Mouse (Mus musculus) embryonic facial prominence, embryonic 13.5 days (tissue): ENCODE measurements at regions not wholly inside any gene's neighbourhood (a gene's known extent, or its start where the extent isn't known, plus 50 kb on each side); places are given as distances from the start of the nearest gene placed in this dataset.

Source experiments
- ATAC-seq: fragments of 200-750 bp; cut with Nextera tagmentation; 2 replicates; pipeline ENCODE4 v1.8.0; 2017; ENCODE audit warnings: low read depth; ENCODE audit not compliant: insufficient number of reproducible peaks, insufficient read depth, low FRiP score, low TSS enrichment
- H3K27ac ChIP-seq: fragments of 300-500 bp; sonication (generic); 2 replicates; pipeline ENCODE4 v1.5.1; 2015; ENCODE audit warnings: moderate library complexity, mild to moderate bottlenecking, inconsistent platforms
- H3K27me3 ChIP-seq: fragments of 300-500 bp; sonication (generic); 2 replicates; pipeline ENCODE4 v1.6.1; 2015; ENCODE audit warnings: mild to moderate bottlenecking, inconsistent platforms
- H3K36me3 ChIP-seq: fragments of 300-500 bp; sonication (generic); 2 replicates; pipeline ENCODE4 v1.6.1; 2015; ENCODE audit warnings: mild to moderate bottlenecking, inconsistent platforms
- H3K4me1 ChIP-seq: fragments of 300-500 bp; sonication (generic); 2 replicates; pipeline ENCODE4 v1.6.1; 2015; ENCODE audit warnings: inconsistent platforms
- H3K4me2 ChIP-seq: fragments of 300-500 bp; sonication (generic); 2 replicates; pipeline ENCODE4 v1.6.1; 2015; ENCODE audit warnings: moderate library complexity, mild to moderate bottlenecking, inconsistent platforms
- H3K4me3 ChIP-seq: fragments of 300-500 bp; sonication (generic); 2 replicates; pipeline ENCODE4 v1.5.1; 2015; ENCODE audit warnings: mild to moderate bottlenecking, inconsistent platforms
- H3K9ac ChIP-seq: fragments of 300-500 bp; sonication (generic); 2 replicates; pipeline ENCODE4 v1.6.1; 2015; ENCODE audit warnings: mild to moderate bottlenecking, inconsistent platforms
- H3K9me3 ChIP-seq: fragments of 300-500 bp; sonication (generic); 2 replicates; pipeline ENCODE4 v1.6.1; 2016; ENCODE audit warnings: inconsistent platforms
- WGBS: fragments of 180-500 bp; shearing (Covaris S2); methylation state at CpG from one replicate; pipeline ENCODE4 v1.1.7; 2015; ENCODE audit warnings: mixed read lengths; 5-methylcytosine and 5-hydroxymethylcytosine counted together

GRCm38 (mm10) chr1:76246181-76246796 is 700.2 kb downstream of the Slc4a3 start:
- H3K27ac ChIP-seq, result no peak overlapping the region
- no peaks in the 10 kb centered on the region for H3K27me3 ChIP-seq
- WGBS, result 24% methylated on average over 8 of the region's 8 CpGs
- no peak overlapping the region for H3K4me3 ChIP-seq
- H3K4me2 ChIP-seq, result no peak overlapping the region
- peaks cover 18% of the 10 kb centered on the region for H3K4me1 ChIP-seq
- ATAC-seq, result no peak
- H3K9me3 ChIP-seq, result no peaks in the 10 kb centered on the region
- H3K36me3 ChIP-seq, result no peaks in the 10 kb centered on the region
- H3K9ac ChIP-seq, result no peak overlapping the region

GRCm38 (mm10) chr1:76247126-76247525 is 701.1 kb downstream of the Slc4a3 start:
- H3K27me3 ChIP-seq, result no peaks in the 10 kb centered on the region
- H3K36me3 ChIP-seq, result no peaks in the 10 kb centered on the region
- H3K9me3 ChIP-seq, result no peaks in the 10 kb centered on the region
- 27% methylated on average over 8 of the region's 8 CpGs for WGBS
- no peak for ATAC-seq
- H3K4me3 ChIP-seq, result no peak overlapping the region
- no peak overlapping the region for H3K4me2 ChIP-seq
- no peak overlapping the region for H3K27ac ChIP-seq
- no peak overlapping the region for H3K9ac ChIP-seq
- H3K4me1 ChIP-seq, result peaks cover 18% of the 10 kb centered on the region

- Histone ChIP-seq H3K9me3 (no peaks in the 10 kb centered on the region), H3K27me3 (no peaks in the 10 kb centered on the region), H3K9ac (no peak overlapping the region), H3K4me1 (no peaks in the 10 kb centered on the region; the same call in 1 of the 2 replicates), H3K4me3 (no peak overlapping the region), H3K4me2 (no peak overlapping the region), H3K27ac (no peak overlapping the region), H3K36me3 (no peaks in the 10 kb centered on the region)
- no peak for ATAC-seq
- 35% methylated on average over 4 of the region's 4 CpGs for WGBS
Observed at GRCm38 (mm10) chr1:76258217-76258616, 712.2 kb downstream of the Slc4a3 start.

- Histone ChIP-seq H3K4me2 (peak overlapping the region; percentile 14; the same call in 1 of the 2 replicates), H3K4me1 (peaks cover 4% of the 10 kb centered on the region), H3K9ac (no peak overlapping the region), H3K9me3 (no peaks in the 10 kb centered on the region), H3K27ac (no peak overlapping the region), H3K27me3 (no peaks in the 10 kb centered on the region), H3K4me3 (no peak overlapping the region), H3K36me3 (no peaks in the 10 kb centered on the region)
- no peak for ATAC-seq
- WGBS, result 30% methylated on average over 7 of the region's 7 CpGs
Observed at GRCm38 (mm10) chr1:76276148-76276547, 730.1 kb downstream of the Slc4a3 start.

- H3K4me1 ChIP-seq, result peaks cover 4% of the 10 kb centered on the region
- 56% methylated on average over 3 of the region's 3 CpGs for WGBS
- H3K27me3 ChIP-seq, result no peaks in the 10 kb centered on the region
- no peak overlapping the region for H3K27ac ChIP-seq
- H3K9ac ChIP-seq, result no peak overlapping the region
- no peak overlapping the region for H3K4me3 ChIP-seq
- H3K4me2 ChIP-seq, result no peak overlapping the region
- ATAC-seq, result no peak
- H3K36me3 ChIP-seq, result no peaks in the 10 kb centered on the region
- H3K9me3 ChIP-seq, result no peaks in the 10 kb centered on the region
Observed at GRCm38 (mm10) chr1:76276624-76277023, 730.6 kb downstream of the Slc4a3 start.

GRCm38 (mm10) chr1:76283322-76283721 is 737.3 kb downstream of the Slc4a3 start:
- no peak overlapping the region for H3K4me3 ChIP-seq
- H3K36me3 ChIP-seq, result no peaks in the 10 kb centered on the region
- no peaks in the 10 kb centered on the region for H3K4me1 ChIP-seq
- H3K27ac ChIP-seq, result no peak overlapping the region
- whole genome bisulfite sequencing, result 40% methylated on average over 3 of the region's 3 CpGs
- ATAC-seq, result no peak
- H3K9ac ChIP-seq, result no peak overlapping the region
- no peaks in the 10 kb centered on the region for H3K27me3 ChIP-seq
- no peak overlapping the region for H3K4me2 ChIP-seq
- H3K9me3 ChIP-seq, result no peaks in the 10 kb centered on the region

- H3K4me3 ChIP-seq, result no peak overlapping the region
- H3K4me1 ChIP-seq, result no peaks in the 10 kb centered on the region
- 60% methylated on average over 4 of the region's 4 CpGs for WGBS
- H3K27ac ChIP-seq, result no peak overlapping the region
- no peak for ATAC-seq
- no peaks in the 10 kb centered on the region for H3K36me3 ChIP-seq
- H3K9ac ChIP-seq, result no peak overlapping the region
- H3K9me3 ChIP-seq, result no peaks in the 10 kb centered on the region
- H3K4me2 ChIP-seq, result no peak overlapping the region
- no peaks in the 10 kb centered on the region for H3K27me3 ChIP-seq
Observed at GRCm38 (mm10) chr1:76322943-76323559, 777.0 kb downstream of the Slc4a3 start.

GRCm38 (mm10) chr1:76323592-76323991 is 777.5 kb downstream of the Slc4a3 start:
- 68% methylated on average over 4 of the region's 4 CpGs for WGBS
- Histone ChIP-seq H3K9me3 (no peaks in the 10 kb centered on the region), H3K4me3 (no peak overlapping the region), H3K27me3 (no peaks in the 10 kb centered on the region), H3K27ac (no peak overlapping the region), H3K4me2 (no peak overlapping the region), H3K4me1 (no peaks in the 10 kb centered on the region), H3K9ac (no peak overlapping the region), H3K36me3 (no peaks in the 10 kb centered on the region)
- no peak for ATAC-seq

- no peak overlapping the region for H3K27ac ChIP-seq
- ATAC-seq, result no peak
- H3K4me2 ChIP-seq, result no peak overlapping the region
- no peak overlapping the region for H3K4me3 ChIP-seq
- no peak overlapping the region for H3K9ac ChIP-seq
- no peaks in the 10 kb centered on the region for H3K4me1 ChIP-seq
- H3K36me3 ChIP-seq, result no peaks in the 10 kb centered on the region
- no peaks in the 10 kb centered on the region for H3K27me3 ChIP-seq
- H3K9me3 ChIP-seq, result no peaks in the 10 kb centered on the region
Observed at GRCm38 (mm10) chr1:76336011-76336410, 789.9 kb downstream of the Slc4a3 start.

GRCm38 (mm10) chr1:76362106-76362505 is 816.0 kb downstream of the Slc4a3 start:
- no peak for ATAC-seq
- no peaks in the 10 kb centered on the region for H3K36me3 ChIP-seq
- H3K9ac ChIP-seq, result no peak overlapping the region
- H3K9me3 ChIP-seq, result no peaks in the 10 kb centered on the region
- peaks cover 9% of the 10 kb centered on the region; the same call in 1 of the 2 replicates for H3K4me1 ChIP-seq
- no peak overlapping the region for H3K27ac ChIP-seq
- WGBS, result 28% methylated on average over 8 of the region's 8 CpGs
- H3K4me3 ChIP-seq, result no peak overlapping the region
- no peaks in the 10 kb centered on the region for H3K27me3 ChIP-seq
- peak overlapping the region; percentile 31; the same call in 1 of the 2 replicates for H3K4me2 ChIP-seq

- H3K27me3 ChIP-seq, result no peaks in the 10 kb centered on the region
- H3K4me2 ChIP-seq, result no peak overlapping the region
- H3K27ac ChIP-seq, result no peak overlapping the region
- no peak for ATAC-seq
- WGBS, result 59% methylated on average over 2 of the region's 2 CpGs
- H3K9ac ChIP-seq, result no peak overlapping the region
- no peaks in the 10 kb centered on the region for H3K4me1 ChIP-seq
- no peak overlapping the region for H3K4me3 ChIP-seq
- no peaks in the 10 kb centered on the region for H3K36me3 ChIP-seq
- H3K9me3 ChIP-seq, result no peaks in the 10 kb centered on the region
Observed at GRCm38 (mm10) chr1:76373931-76374330, 827.9 kb downstream of the Slc4a3 start.

GRCm38 (mm10) chr1:76378154-76378553 is 832.1 kb downstream of the Slc4a3 start:
- no peak overlapping the region for H3K4me2 ChIP-seq
- no peak overlapping the region for H3K27ac ChIP-seq
- no peaks in the 10 kb centered on the region for H3K4me1 ChIP-seq
- ATAC-seq, result no peak
- no peaks in the 10 kb centered on the region for H3K36me3 ChIP-seq
- WGBS, result 69% methylated on average over 3 of the region's 3 CpGs
- no peak overlapping the region for H3K4me3 ChIP-seq
- H3K27me3 ChIP-seq, result no peaks in the 10 kb centered on the region
- H3K9ac ChIP-seq, result no peak overlapping the region
- H3K9me3 ChIP-seq, result no peaks in the 10 kb centered on the region
